Mouse (Mus musculus) spleen, adult 2 months (tissue): ENCODE data around the gene Hist1h2bm. TPM values are rescaled to one million over a fixed set of nuclear protein-coding genes. Genes with fewer than 3 reads are reported as not detected.
"Not testable (repeated sequence)": the region's sequence is repeated elsewhere in the genome, so short reads cannot be mapped to it uniquely, and the experiment has no call there.

ENCODE experiments used
- DNase-seq, 2 experiments: peaks; one replicate each; pipeline versions ENCODE4 v3.0.0 to v3.0.0-alpha.2; 2012 to 2021; ENCODE audit warnings: low spot score in 2 of 2, low read depth in 1 of 2
- H3K27ac ChIP-seq: fragments of 200-500 bp; 2 replicates; pipeline ENCODE4 v1.5.1; 2012; ENCODE audit warnings: low read length, inconsistent platforms; ENCODE audit not compliant: insufficient read depth
- H3K27me3 ChIP-seq: fragments of 200-500 bp; 2 replicates; pipeline ENCODE4 v1.6.1; 2012; ENCODE audit warnings: mild to moderate bottlenecking, moderate library complexity, low read length, inconsistent platforms; ENCODE audit not compliant: control insufficient read depth, insufficient read depth
- H3K36me3 ChIP-seq: fragments of 200-500 bp; 2 replicates; pipeline ENCODE4 v1.6.1; 2012; ENCODE audit warnings: mild to moderate bottlenecking, low read length, inconsistent platforms; ENCODE audit not compliant: control insufficient read depth, insufficient read depth
- H3K4me1 ChIP-seq: fragments of 200-500 bp; 2 replicates; pipeline ENCODE4 v1.6.1; 2011; ENCODE audit warnings: inconsistent platforms; ENCODE audit not compliant: control insufficient read depth, insufficient read depth, insufficient read length
- H3K4me3 ChIP-seq: fragments of 200-500 bp; 2 replicates; pipeline ENCODE4 v1.5.1; 2011; ENCODE audit warnings: mild to moderate bottlenecking, inconsistent platforms; ENCODE audit not compliant: insufficient read depth, insufficient read length; ENCODE audit errors: extremely low read depth
- CTCF ChIP-seq: fragments of 200-500 bp; IDR thresholded peaks from 2 replicates; pipeline ENCODE4 v1.5.1; 2011; ENCODE audit warnings: mild to moderate bottlenecking, inconsistent platforms; ENCODE audit not compliant: insufficient read depth, insufficient read length, insufficient replicate concordance; ENCODE audit errors: extremely low read depth
- POLR2A ChIP-seq: fragments of 200-500 bp; IDR thresholded peaks from 2 replicates; pipeline ENCODE4 v1.6.1; 2011; ENCODE audit warnings: low read depth, low read length, inconsistent platforms
- WGBS: fragments of 180-500 bp; shearing (Covaris S2); methylation state at CpG from one replicate; pipeline ENCODE4 v1.1.7; 2018; 5-methylcytosine and 5-hydroxymethylcytosine counted together
- polyA plus RNA-seq: library from polyadenylated mRNA; depleted of rRNA; stranded (reverse); fragments of >200 nt; gene quantifications from 2 replicates; pipeline ENCODE4 v1.2.3, GENCODE M21; 2012

Hist1h2bm gene
- polyA plus RNA-seq, 1 experiment = 12.9 TPM

GRCm38 (mm10) chr13:21733466-21733865 is 11.6 kb downstream of the Hist1h2bm start:
- H3K27ac ChIP-seq = no peak overlapping the region
- no peak for TF ChIP-seq CTCF
- no peak for TF ChIP-seq POLR2A
- H3K4me1 ChIP-seq = no peaks in the 10 kb centered on the region
- no peaks in the 10 kb centered on the region for H3K27me3 ChIP-seq
- no peak for DNase-seq
- 87% methylated on average over 5 of the region's 5 CpGs for WGBS
- H3K4me3 ChIP-seq = no peak overlapping the region
- H3K36me3 ChIP-seq = no peaks in the 10 kb centered on the region

- no peaks in the 10 kb centered on the region for H3K27me3 ChIP-seq
- no peaks in the 10 kb centered on the region for H3K4me1 ChIP-seq
- no peaks in the 10 kb centered on the region for H3K36me3 ChIP-seq
- TF ChIP-seq CTCF = peak; percentile 57; the same call in 1 of the 2 replicates
- TF ChIP-seq POLR2A = no peak
- WGBS = under 1% methylated on average over 21 of the region's 21 CpGs
- DNase-seq = peak; percentile 64 to 70
- peak overlapping the region; percentile 55 for H3K4me3 ChIP-seq
- peak overlapping the region; percentile 78 for H3K27ac ChIP-seq
Measured at GRCm38 (mm10) chr13:21734010-21734905, 12.4 kb downstream of the Hist1h2bm start.

GRCm38 (mm10) chr13:21734906-21735767 is 13.3 kb downstream of the Hist1h2bm start, which contains the start of gene Hist1h4j:
Gene Hist1h4j (plus strand): TSS chr13:21735064.
- WGBS = under 1% methylated on average over 50 of the region's 56 CpGs
- Histone ChIP-seq H3K27ac (peak within 1 kb of the TSS; percentile 78), H3K4me3 (peak within 1 kb of the TSS; percentile 55)
- peak in 1 of 2 experiments; percentile 68 for DNase-seq
- H3K4me1 ChIP-seq, H3K27me3 ChIP-seq, H3K36me3 ChIP-seq: not testable (repeated sequence)
- peak; percentile 55 for TF ChIP-seq POLR2A

GRCm38 (mm10) chr13:21745006-21745405 is 23.2 kb downstream of the Hist1h2bm start:
- no peak for TF ChIP-seq POLR2A
- TF ChIP-seq CTCF = no peak
- WGBS = 71% methylated on average over 1 of the region's 1 CpGs
- no peaks in the 10 kb centered on the region for H3K27me3 ChIP-seq
- H3K4me3 ChIP-seq = no peak overlapping the region
- H3K36me3 ChIP-seq = no peaks in the 10 kb centered on the region
- DNase-seq = no peak
- H3K27ac ChIP-seq = no peak overlapping the region
- H3K4me1 ChIP-seq = peaks cover 3% of the 10 kb centered on the region

- TF ChIP-seq POLR2A (no peak), CTCF (no peak)
- 11% methylated on average over 5 of the region's 5 CpGs for WGBS
- DNase-seq = no peak
- H3K27ac ChIP-seq = peak overlapping the region; percentile 18; the same call in 1 of the 2 replicates
- no peaks in the 10 kb centered on the region for H3K27me3 ChIP-seq
- no peaks in the 10 kb centered on the region for H3K36me3 ChIP-seq
- peaks cover 7% of the 10 kb centered on the region for H3K4me1 ChIP-seq
- H3K4me3 ChIP-seq = peak overlapping the region; percentile 49
Measured at GRCm38 (mm10) chr13:21749387-21750158, 27.7 kb downstream of the Hist1h2bm start.
